Mouse (Mus musculus): ENCODE results near the gene Pakap.
A peak's percentile ranks its signal among the peaks of the same experiment; 100 is the strongest.
"Not testable (repeated sequence)": the region's sequence is repeated elsewhere in the genome, so short reads cannot be mapped to it uniquely, and the experiment has no call there.

Pakap gene

GRCm38 (mm10) chr4:57886066-57886887 is 318.3 kb downstream of the Pakap start:
- DNase-seq, result peak in 1 of 2 experiments; percentile 47

GRCm38 (mm10) chr4:57886888-57887230 is 318.9 kb downstream of the Pakap start:
- DNase-seq, result no peak

- no peak for DNase-seq
These were observed 320.3 kb downstream of the Pakap start for GRCm38 (mm10) chr4:57888246-57888645.

- DNase-seq, result not testable (repeated sequence)
These were observed 321.0 kb downstream of the Pakap start for GRCm38 (mm10) chr4:57888978-57889377.

- DNase-seq, result no peak
These were observed 321.8 kb downstream of the Pakap start for GRCm38 (mm10) chr4:57889773-57890172.

GRCm38 (mm10) chr4:57892001-57892586 is 324.1 kb downstream of the Pakap start:
- no peak for DNase-seq

GRCm38 (mm10) chr4:57895140-57895539 is 327.2 kb downstream of the Pakap start:
- DNase-seq, result no peak

- no peak for DNase-seq
These were observed 327.9 kb downstream of the Pakap start for GRCm38 (mm10) chr4:57895902-57896301.

- no peak for DNase-seq
These were observed 328.7 kb downstream of the Pakap start for GRCm38 (mm10) chr4:57896631-57897030.

- peak; percentile 81 to 87 for DNase-seq
These were observed 333.2 kb downstream of the Pakap start for GRCm38 (mm10) chr4:57901210-57901609.

- DNase-seq, result no peak
These were observed 334.6 kb downstream of the Pakap start for GRCm38 (mm10) chr4:57902619-57903018.

- DNase-seq, result peak; percentile 79 to 85
These were observed 336.2 kb downstream of the Pakap start for GRCm38 (mm10) chr4:57904211-57904610.

- DNase-seq, result no peak
These were observed 336.7 kb downstream of the Pakap start for GRCm38 (mm10) chr4:57904638-57905037.

- DNase-seq, result no peak
These were observed 338.7 kb downstream of the Pakap start for GRCm38 (mm10) chr4:57906708-57907107.

- no peak for DNase-seq
These were observed 340.9 kb downstream of the Pakap start for GRCm38 (mm10) chr4:57908860-57909259.

GRCm38 (mm10) chr4:57913021-57913420 is 345.0 kb downstream of the Pakap start:
- DNase-seq, result no peak

- DNase-seq, result peak; percentile 81 to 88
These were observed 346.5 kb downstream of the Pakap start for GRCm38 (mm10) chr4:57914193-57915190.

- DNase-seq, result peak; percentile 94 to 95
These were observed 347.4 kb downstream of the Pakap start for GRCm38 (mm10) chr4:57915216-57915965.

GRCm38 (mm10) chr4:57916201-57916661 is 348.3 kb downstream of the Pakap start, which contains the start of gene D630039A03Rik:
Gene D630039A03Rik (minus strand): TSS chr4:57916297.
- DNase-seq, result peak; percentile 77 to 82

GRCm38 (mm10) chr4:57916711-57917110 is 348.7 kb downstream of the Pakap start:
- DNase-seq, result no peak

GRCm38 (mm10) chr4:57919494-57920423 is 351.8 kb downstream of the Pakap start:
- DNase-seq, result no peak

Measured in cerebellum, postnatal 14 days (tissue).